Mouse (Mus musculus) embryo, embryonic 9.5 days (tissue): ENCODE data around the gene Igf1r.
"Not testable (repeated sequence)": the region's sequence is repeated elsewhere in the genome, so short reads cannot be mapped to it uniquely, and the experiment has no call there.

Experiments
- DNase-seq: peaks from one replicate; pipeline ENCODE4 v3.0.0-alpha.2; 2017; ENCODE audit errors: extremely low spot score

Igf1r gene

DNA sequence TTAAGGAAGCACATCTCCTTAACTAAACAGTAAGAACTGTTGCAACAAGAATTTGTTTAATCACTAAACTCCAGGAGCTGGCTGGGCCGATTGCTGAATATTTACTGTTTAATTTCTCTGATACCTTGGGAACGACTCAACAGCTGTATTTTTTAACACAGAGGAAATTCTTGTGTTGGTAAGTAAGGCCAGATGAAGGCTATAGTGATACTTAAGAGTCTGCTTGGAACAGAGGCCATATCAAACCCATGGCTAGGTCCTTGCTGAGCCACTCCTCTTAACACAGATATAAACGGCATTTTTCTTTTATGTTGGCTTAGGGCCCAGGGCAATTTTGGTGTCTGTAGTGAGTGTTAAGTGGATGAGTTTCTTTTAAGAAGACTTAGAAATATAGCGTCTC, 317.9 kb downstream of the Igf1r start:
- no peak for DNase-seq

- DNase-seq: no peak
Observed at GRCm38 (mm10) chr7:68271816-68272215, 319.2 kb downstream of the Igf1r start.

DNA sequence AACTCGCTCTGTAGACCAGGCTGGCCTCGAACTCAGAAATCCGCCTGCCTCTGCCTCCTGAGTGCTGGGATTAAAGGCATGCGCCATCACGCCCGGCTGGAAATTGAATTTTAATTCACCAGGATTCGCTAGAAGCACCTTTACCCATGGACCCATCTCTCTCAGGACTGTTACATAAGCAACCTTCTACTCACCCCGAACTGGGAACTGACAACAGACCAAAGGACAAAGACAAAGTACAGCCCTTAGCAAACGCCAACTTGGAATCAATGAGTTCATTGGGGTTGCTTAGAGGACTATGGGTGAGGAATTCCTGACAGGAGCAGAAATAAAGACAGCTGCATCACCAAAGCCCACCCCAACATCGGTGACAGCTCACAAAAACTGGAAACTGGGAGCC, 320.0 kb downstream of the Igf1r start:
- DNase-seq: no peak

DNA sequence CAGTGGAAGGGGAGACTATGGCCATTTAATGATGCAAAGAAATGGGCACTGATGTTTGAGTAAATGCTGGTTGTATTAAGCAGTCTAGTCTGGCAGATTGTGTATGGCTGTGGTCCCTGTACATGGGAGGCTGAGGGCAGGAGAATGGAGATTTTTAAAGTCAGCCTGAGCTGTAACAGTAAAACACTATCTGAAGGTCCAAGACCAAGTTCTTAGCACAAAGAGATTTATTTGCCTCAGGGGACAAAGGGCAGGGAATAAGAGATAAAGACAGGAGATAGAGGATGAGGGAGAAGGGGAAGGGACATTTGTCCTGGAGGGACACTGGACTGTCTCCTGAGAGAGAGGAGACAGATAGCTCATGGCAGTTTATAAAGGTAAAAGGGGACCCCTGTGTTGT, 320.9 kb downstream of the Igf1r start, which contains the start of gene Fam169b:
TSS of gene Fam169b (plus strand) at position 325 of the 400 bp plus-strand sequence.
- DNase-seq: no peak

- no peak for DNase-seq
Observed at GRCm38 (mm10) chr7:68274218-68274617, 321.6 kb downstream of the Igf1r start.

- DNase-seq: no peak
Observed at GRCm38 (mm10) chr7:68274951-68275350, 322.3 kb downstream of the Igf1r start.

- not testable (repeated sequence) for DNase-seq
Observed at GRCm38 (mm10) chr7:68275445-68275837, 322.8 kb downstream of the Igf1r start.

DNA sequence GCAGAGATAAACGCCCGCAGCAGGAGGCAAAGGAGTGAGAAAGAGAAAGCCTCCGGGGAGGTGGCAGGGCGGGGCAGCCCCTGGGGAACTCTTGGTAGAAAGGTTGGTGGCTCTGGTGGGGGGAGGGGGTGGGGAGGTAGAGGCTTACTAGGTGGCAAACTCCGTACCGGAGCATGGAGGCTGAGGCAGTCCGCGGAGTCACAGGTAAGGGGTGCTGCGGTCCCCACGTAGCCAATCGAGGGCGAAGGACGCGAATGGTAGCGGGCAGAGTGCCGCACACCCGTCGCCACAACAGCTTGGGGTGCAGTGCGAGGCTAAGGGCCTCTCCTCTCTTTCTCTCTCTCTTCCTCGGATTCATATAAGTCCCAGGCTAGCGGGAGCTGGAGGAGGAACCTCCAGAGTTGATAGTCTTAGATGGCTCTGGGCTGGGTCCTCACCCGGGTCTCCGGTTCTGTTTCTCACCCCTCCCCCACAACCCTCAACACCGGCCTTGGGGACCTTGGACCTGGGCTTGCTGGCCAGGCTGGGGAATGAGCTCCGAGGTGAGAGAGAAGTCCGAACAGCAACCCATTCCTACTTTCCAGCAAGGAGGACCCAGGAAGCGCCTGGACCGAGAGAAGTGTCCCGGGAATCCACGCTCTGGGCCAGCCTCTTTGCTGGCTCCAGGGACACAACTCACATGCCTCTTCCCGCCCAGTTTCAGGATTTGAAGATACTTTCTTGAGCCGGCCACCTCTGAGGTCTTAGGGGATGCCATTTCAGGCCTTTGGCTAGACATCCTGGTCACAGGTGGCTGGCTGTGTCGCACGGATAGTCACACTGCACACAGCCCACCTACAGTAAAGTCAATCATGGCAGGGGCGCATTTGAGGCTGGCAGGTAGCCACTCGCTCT, 323.5 kb downstream of the Igf1r start:
- no peak for DNase-seq

DNA sequence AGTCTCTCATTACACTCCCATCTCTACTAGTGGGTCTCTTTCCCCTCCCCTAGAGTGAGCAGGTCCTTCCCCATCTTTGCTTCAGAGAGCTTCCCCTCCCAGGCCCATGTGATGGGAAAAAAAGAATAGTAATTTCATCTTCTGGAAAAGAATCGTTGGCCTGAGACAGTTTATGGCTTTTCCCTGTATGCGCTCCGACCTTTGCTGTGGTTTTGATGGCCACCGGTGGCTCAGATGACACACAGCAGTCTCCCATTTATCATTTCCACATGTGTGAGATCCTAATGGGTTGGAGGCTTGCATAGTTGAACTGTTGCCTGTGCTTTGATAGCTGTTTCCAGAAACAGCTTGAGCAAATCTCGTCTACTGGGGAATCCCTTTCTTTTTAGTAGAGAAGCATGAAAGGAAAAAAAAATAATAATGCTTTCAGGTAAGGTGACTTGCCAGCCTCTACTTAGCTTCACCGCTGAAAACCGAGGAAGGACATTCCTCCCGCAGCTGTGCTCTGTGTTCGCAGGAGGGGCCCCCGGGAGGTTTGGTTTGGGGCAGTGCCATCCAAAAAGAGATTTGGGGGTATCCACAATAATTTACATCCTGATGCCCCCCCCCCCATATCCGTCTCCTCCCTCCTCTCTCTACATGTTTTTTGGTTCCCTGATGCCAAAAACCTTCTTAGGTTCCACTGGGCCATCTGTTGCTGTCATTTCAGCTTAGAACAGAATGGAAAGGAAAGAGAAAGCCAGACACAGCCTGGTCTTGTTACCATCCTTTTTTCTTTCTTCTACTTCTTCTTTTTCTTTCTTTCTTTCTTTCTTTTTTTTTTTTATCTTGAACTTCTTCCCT, 324.6 kb downstream of the Igf1r start:
- DNase-seq: no peak

DNA sequence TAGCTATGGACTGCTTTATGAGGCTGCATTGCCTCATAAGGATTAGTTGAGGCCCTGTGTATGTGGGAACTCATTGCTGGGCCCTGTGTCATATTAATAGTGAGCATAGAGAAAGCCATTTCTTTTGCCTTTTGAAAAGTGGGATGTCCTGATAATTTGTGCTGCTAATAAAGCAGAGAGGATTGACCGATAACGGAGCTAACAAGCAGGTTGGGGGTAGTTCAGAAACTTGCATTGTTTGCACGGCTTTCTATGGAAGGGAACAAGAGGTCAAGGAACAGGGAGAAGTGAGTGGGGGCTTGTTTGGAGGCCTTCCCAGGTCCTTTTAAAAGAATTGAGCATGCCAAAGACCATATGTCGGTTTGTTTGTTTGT, 325.3 kb downstream of the Igf1r start:
- DNase-seq: no peak

GRCm38 (mm10) chr7:68278385-68278784, 325.8 kb downstream of the Igf1r start:
- DNase-seq: no peak

- DNase-seq: no peak
Observed at GRCm38 (mm10) chr7:68278908-68279307, 326.3 kb downstream of the Igf1r start.

- no peak for DNase-seq
Observed at GRCm38 (mm10) chr7:68279481-68279880, 326.9 kb downstream of the Igf1r start.

DNA sequence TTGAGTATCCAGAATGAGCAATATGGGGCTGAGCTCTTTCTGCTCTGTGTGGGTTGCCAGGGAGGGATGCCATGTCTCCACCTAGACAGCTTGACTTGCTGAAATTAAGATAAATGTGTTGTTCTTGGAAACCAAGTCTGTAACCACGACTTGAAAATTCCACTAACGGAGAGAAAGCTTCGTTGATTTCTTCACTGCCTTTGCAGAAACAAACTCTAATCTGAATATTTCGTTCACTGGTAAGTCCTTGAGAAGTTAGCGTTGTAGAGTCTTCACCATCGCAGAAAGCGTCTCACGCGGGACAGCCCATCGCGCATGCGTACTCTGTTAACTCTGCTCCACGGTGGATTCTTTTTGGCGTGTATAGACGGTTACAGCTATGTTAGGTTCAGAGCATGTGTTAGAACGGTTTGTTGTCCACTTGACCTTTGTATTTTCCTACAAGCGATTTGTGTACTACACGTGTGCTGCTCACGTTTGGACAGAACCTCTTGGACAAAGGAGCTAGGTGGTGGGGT, 327.8 kb downstream of the Igf1r start:
- DNase-seq: no peak

DNA sequence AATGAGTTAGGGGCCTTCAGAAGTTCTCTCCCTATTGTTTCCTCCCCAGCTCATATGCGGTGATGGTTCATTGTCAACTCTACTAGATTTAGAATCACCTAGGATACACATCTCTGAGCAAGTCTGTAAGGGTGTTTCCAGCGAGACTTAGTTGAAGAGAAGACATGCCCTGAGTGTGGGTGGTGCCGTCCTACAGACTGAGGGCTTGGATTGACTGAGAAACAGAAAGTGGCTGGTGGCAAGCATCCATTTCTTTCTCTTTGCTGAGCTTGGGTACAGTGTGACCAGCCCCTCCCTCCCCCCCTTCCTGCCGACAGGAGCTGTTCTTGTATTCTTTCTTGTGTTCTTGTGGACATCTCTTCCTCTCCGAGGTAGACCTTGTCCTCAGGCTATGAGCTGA, 328.7 kb downstream of the Igf1r start:
- DNase-seq: no peak

- no peak for DNase-seq
Observed at GRCm38 (mm10) chr7:68282304-68283132, 329.9 kb downstream of the Igf1r start.

- DNase-seq: not testable (repeated sequence)
Observed at GRCm38 (mm10) chr7:68283133-68283520, 330.5 kb downstream of the Igf1r start.
